Mouse (Mus musculus): Measurements from ENCODE around the gene Ssx2ip.
"Not testable (repeated sequence)": the region's sequence is repeated elsewhere in the genome, so short reads cannot be mapped to it uniquely, and the experiment has no call there.

The Ssx2ip gene

DNA sequence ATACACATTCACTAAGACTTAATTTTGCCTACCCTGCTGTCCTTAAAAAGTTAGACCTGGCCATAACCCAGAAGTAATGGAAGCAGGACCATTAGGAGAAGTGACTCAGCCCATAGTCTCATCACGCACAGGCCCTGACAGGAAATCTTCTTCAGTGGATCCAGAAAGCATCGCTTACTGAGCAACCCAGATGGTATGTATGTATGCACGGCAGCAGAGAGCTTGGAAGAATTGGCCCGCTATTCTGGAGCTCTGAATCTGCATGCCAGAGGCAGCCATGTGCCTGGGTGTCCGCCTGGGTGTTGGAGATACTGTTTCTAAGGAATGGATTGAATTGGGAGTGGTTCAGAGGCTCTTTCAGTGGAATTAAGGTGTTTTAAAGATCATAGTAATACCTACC, 5.2 kb upstream of the Ssx2ip start:
- DNase-seq (ENCODE audit: extremely low spot score, low spot score), result no peak

DNA sequence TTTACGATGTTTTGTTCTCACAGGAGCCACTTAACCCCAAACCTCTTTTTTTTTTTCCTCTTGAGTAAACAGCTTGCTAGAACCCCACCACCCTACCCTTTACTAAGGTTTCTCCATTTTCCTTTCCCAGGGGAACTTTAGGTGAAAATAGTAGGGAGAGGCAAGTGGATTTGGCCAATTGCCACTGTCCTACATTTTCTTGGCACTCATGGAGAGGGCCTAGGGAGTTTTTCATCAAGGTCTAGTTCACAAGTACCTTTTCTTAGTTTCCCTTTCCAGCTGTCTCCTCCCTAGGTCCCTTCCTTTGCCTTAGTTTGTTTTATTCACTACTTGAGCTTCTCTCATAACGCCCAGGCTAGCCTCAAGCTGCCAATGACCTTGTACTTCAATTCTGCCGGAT, 672 bp upstream of the Ssx2ip start:
- no peak for DNase-seq (ENCODE audit: extremely low spot score, low spot score)

DNA sequence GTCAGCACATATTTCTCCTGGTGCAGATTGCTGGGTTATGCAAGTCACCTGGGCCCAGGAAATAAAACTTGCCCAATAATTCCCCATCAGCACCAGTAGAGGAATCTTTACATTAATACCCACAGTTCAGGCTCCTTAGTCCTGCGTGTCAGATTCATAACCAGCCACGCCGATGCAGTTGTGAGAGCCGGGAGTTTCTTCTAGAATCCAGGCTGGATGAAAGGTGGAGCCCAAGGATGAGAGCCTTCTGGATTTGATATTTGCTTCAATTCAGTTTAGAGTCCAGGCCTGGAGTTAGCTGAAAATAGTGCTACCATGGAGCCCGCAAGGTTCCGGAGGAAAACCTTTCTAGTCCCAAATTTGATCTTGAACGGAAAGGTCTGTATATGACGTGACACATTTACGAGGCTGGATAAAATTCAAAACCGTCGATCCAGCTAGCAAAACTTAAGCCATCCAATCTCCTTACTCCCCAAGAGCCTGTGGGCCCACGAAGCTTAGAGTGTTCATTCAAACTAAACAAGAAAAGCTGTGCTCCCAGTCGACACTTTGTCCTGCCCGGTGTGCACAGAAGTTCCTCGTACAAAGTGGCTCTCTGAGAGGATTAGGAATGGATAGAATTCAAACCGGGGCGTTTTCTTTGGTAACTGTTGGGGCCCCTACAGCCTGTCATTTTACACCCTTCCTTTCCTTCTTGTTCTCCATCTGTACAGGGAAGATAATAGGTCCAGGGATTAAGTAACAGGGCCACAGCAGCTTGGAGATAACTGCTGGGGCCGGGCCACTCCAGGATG, 968 bp downstream of the Ssx2ip start:
- DNase-seq (ENCODE audit: extremely low spot score, low spot score), result no peak

DNA sequence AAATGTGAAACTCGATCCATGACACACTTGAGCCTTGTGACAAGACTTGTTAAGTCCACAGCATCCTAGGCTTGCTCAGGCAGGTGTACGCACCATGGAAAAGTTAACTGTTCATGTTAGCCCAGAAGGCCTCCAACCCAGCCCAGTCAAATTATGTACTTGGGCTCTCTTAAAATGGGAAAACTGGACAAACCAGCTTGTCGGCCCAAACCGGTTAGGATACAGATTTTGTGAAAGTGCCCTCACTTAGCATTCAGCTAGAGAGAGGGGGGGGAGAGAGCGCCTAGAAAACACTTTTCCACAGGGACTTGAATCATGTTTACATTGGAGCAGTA, 1.5 kb downstream of the Ssx2ip start:
- DNase-seq (ENCODE audit: extremely low spot score, low spot score), result no peak

DNA sequence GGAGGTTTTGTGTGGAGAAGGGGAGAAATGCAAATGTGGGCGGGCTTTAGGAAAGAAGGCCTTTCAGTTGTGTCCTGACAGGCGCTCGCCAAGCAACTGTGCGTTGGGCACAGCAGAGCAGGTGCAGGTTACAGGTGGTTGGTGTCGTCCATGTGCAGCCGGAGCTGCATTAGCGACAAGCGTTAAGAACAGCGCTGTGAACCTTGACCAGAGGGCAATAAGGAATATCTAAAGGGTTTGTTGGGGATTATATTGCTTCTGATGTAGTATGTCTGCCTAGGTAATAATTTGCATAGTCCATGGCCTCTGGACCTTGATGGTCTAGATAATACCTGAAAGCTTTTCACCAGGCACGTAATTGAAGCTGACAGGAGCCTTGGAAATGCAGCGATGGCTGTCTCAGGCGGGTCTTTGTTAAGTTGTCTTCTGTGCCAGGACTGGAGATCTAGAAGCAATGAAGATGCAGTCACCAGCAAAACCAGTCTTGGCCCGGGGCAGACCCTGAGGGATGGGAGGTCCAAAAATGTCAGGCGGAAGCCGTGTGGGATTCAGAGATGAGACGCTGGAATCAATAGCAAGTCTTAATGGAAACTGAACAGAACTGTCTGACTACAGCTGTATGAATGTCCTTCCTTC, 2.8 kb downstream of the Ssx2ip start:
- DNase-seq (ENCODE audit: extremely low spot score, low spot score), result no peak

DNA sequence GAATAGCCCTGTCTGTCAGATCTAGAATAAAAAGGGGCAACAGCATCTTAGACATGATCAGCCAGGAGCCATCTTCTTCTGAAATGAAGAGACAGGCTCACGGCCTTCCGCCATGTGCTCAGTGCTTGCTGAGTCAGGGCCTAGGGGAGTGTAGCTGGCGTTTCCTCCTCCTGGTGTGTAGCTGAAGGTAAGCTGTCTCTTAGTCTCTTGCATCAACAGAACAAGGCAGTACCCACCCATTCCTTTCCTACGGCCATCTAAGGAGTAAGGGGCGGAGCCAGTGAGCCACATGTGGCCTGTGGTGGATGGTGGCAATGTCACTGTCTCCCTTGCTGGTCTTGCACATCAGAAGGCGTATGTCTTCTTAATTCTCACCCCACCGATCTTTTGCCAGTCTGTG, 5.7 kb downstream of the Ssx2ip start:
- no peak for DNase-seq (ENCODE audit: extremely low spot score, low spot score)

DNA sequence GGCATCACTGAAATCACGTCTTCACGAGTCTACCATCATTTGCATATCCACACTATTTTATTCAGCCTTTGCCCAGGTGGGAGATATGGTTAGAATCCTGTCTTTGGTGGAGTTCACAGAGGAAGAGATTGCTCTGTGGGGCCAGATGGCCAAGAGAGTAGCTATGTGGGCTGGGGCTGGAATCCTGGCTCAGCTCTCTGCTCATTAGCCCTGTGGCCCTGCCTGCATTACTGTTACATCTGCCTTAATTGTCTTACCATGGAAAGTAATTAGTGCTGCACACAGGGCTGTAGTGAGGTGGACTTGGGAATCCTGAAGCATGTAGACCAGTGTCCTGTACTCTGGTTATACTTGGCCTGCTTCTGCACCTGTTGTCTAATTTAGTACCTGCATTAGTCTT, 7.6 kb downstream of the Ssx2ip start:
- no peak for DNase-seq (ENCODE audit: extremely low spot score, low spot score)

DNA sequence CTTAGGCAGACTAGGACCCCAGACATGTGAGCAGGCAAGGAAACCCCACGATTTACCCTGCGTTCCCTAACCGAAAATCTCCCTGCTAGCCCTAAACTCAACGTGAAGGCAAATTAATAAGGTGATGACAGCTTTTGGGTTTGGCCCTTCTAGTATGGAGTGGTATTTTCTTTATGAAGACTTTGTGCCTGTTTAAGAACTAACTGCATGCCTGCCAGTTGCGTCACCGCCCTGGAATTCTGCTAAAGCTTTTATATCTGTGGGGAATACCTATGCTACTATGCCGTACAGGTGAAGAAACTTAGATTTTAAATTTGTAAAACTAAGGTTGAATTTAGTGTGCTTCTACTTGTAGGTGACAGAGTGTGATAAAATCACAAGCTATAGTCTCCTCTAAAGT, 8.0 kb downstream of the Ssx2ip start:
- DNase-seq (ENCODE audit: extremely low spot score, low spot score), result no peak

DNA sequence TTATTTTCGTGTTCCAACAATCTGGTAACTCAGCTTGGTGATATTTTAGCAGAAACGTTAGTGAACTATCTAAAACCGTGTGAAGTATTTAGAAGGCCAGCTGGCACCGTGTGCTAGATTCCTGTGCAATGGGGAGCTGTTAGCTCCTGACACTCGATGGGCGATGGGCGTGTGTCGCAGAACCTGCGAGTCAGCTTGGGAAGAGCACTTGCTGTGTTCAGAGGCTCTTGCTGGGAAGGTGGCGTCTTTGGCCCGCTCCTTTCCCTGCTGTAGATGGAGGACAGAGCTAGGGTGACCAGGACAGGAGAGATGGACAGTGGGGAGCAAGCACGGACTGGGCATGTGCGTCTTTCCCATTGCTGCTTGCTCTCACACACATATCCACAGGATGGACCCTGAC, 8.6 kb downstream of the Ssx2ip start:
- DNase-seq (ENCODE audit: extremely low spot score, low spot score), result no peak

DNA sequence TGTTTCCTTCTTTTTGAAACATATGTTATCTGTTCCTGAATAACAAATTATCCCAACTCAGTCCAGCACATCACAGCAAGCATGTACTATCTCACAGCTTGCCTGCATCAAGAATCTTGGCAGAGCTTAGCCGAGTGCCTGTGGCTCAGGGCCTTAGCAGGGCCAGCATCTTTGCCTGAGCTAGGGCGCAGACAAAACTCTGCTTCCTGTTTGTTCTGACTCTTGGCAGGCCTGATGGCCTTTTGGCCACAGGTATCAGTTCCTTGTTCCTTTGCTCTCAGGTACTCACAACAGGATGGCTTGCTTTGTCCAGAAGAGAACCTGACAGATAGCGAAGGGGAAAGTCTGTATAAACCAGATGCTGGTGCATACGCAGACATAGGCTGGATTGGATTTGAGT, 9.6 kb downstream of the Ssx2ip start:
- no peak for DNase-seq (ENCODE audit: extremely low spot score, low spot score)

DNA sequence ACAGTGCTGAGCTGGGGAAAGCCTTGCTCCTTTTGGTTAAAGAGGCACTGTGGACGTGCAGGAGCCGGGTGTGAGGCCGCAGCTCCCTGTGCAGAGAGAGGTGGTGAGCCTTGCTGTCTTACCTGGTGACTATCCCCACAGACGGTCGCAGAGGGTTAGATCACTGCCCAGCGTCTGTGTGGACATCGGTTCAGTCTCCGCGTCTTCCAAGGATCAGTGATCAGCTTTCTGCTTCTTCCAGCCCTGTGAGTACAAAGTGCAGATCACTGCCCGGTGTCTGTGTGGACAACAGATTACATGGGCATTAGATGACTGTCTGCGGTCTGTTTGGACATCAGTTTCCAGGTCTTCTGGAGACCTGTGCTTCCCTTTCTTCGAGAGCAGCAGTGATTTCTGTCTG, 10.1 kb downstream of the Ssx2ip start:
- DNase-seq (ENCODE audit: extremely low spot score, low spot score), result no peak

DNA sequence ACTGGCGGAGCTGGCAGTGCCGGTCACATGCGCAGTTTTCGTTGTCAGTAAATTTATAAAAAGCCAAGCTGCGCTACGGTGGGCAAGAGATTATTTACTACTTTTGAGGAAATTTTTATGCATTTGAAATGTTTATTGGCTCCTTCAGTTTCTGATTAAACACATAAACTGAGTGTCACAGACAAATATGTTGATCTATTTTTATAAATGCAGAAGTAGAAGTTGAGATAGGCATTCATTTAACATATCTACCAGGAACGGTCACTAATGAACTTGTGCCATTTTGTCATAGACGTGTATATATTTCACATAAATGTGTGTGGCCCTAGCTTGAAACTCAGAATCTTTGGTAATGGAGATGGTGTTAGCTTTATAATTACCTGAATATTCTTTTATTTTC, 13.4 kb downstream of the Ssx2ip start:
- DNase-seq (ENCODE audit: extremely low spot score, low spot score), result no peak

DNA sequence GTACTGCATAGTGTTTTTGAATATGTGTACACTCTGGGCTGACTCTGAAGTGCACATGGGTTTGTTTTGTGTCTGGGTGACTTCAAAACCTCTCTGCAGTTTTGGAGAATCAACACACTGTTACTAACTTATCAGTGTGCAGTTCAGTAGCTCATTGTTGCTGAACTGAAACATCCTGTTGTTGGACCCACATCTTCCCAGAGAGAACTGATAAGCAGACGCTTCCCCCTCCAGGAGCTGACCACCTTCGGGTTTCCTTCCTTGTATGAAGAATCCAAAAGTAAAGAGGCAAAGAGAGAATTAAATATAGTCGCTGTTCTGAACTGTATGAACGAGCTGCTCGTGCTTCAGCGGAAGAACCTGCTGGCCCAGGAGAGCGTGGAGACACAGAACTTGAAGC, 14.5 kb downstream of the Ssx2ip start:
- no peak for DNase-seq (ENCODE audit: extremely low spot score, low spot score)

DNA sequence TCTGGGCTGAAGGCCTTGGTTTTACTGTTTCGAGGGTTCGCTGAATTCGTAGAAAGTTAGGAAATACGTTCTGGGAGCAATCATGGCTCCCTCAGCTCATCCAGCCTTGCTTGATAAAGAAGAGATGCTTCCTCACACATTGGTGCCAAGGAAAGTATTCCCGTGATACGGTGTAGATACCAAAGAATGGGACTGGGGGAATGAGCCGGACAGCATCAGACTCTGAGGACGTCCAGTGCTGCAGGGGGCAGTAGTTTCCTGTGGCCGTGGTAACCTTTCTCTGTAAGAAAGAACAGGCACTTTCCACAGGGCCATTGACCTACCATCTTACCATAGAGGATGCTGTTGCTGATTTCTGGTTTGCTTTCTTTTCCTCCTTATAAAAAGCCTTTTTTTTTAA, 15.1 kb downstream of the Ssx2ip start:
- DNase-seq (ENCODE audit: extremely low spot score, low spot score), result no peak

DNA sequence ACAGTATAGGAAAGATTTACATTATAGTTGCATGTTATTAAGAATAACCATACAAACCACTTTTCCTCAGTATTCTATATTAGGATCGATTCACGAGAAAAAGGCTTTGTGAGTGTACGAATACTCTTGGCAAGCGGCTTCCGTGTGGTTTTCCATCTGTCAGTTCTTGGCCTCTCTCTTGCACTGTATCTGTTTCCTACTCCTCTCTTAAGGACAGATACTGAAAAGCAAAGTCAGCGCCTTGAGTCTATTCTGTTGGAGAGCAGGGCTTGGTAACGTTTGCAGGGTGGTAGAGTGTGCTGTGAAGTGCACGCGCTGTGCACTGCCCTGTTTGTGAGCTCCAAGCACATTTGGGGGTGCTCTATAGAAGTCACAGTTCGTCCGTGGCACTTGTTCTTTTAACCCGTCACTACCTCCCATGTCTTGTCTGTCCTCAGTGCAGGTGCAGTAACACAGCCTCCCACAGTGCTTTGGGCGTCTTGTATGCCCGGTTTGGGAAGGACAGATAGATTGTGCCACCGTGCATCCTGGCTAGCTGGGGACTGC, 15.6 kb downstream of the Ssx2ip start:
- DNase-seq (ENCODE audit: extremely low spot score, low spot score), result no peak

DNA sequence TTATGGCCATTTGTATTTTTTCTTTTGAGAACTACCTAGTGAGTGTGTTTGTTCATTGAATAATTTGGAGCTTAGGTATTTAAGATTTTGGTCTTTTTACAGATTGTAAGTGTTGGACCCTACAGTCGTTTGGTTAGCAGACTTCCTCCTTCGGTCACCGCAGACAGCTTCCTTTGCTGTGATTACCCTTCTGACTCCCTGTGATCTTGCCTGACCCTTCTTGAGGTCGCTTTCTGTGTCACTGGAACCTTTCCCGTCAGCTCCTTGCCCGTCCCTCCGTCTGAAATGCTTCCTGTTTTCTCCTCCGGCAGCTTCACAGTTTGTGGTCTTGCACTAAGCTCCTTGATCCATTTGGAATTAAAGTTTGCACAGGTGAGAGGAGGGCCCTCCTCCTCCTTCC, 17.3 kb downstream of the Ssx2ip start:
- DNase-seq (ENCODE audit: extremely low spot score, low spot score), result no peak

DNA sequence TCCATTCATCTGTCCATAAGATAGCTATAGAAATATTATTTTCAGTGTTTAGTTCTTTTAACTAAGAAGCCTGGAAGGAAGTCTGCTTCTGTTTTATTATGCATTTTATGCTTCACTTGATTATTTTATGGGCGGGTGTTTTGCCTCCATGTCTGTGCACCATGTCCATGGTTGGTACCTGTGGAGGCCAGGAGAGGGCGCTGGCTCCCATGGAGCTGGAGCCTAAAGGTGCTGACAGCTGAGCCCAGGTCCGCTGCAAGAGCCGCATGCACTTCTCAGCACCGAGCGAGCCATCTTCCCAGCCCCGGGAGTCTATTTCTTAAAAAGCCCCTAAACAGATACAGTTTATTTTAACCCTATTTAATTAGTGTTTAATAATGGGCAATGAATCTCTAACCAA, 19.3 kb downstream of the Ssx2ip start:
- DNase-seq (ENCODE audit: extremely low spot score, low spot score), result no peak

DNA sequence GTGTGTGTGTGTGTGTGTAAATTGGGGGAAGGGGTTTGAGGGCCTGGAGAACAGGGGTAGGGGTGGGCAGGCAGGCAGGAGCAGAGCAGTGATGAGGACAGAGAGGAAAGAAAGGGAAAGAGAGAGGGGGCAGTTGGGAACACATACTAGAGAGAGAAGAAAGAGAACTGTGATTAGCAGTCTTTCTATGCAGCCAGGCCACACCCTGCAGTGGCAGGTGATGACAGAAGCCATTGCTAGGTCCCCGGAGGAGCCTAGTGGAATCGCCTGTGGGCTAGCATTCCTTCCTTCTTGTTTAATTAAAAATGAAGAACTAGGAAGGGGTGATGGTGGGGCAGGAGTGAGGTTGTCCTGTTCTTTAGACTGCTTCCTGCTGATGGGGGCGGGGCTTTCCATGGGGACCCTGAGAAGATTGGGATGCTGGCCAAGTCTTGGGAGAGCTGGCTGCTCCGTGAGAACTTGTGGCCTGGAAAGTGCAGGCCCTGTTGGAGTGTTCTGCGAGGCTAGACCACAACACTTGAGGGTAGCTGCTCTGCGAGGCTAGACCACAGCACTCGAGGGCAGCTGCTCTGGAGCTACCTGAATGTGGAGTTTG, 20.0 kb downstream of the Ssx2ip start:
- DNase-seq (ENCODE audit: extremely low spot score, low spot score), result no peak

DNA sequence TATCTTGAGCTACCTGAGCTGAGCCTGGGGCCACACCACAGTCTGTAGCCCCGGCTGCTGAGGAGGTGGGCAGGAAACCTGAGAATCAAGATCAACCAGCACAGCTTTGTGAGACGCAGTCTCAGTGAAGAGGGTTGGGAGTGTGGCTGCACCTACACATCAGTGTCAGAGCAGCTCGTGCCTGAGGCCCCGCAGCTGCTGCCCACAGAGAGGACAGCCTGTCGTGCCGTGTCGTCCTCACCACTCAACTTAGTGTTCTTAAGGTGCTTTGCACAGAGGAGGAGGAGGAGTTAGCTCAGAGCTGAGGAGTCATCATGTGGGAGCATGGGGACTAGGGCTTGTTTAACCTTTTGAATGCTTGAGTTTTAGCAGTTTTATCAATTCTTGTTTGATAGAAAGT, 21.5 kb downstream of the Ssx2ip start:
- no peak for DNase-seq (ENCODE audit: extremely low spot score, low spot score)

DNA sequence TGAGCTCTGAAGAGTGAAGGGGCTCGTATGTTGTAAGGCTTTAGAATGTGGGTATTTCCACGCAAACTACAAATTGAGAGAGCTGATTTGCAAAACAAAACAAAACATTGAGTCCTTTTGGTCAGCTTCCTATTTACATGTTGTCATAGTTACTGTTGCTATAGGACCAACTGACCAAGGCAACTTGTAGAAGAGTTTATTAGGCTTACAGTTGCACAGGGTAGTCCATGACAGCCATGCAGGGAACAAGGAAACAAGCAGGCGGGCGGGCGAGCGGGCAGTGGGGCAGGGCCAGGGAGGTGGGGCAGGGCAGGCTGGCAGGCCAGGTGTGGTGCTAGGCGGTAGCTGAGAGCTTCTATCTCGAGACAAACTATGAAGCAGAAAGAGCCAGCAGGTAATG, 22.0 kb downstream of the Ssx2ip start:
- DNase-seq (ENCODE audit: extremely low spot score, low spot score), result no peak

DNA sequence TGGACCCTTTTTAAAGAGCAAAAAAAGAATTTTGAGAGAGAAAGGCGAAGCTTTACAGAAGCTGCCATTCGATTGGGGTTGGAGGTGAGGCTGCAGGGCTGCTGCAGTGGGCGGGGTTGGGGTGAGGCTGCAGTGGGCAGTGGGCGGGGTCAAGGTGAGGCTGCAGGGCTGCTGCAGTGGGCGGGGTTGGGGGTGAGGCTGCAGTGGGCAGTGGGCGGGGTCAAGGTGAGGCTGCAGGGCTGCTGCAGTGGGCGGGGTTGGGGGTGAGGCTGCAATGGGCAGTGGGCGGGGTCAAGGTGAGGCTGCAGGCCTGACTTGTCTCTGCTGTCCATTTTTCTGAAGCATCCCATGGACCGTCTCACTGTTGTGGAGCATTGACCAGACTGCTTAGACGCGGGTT, 28.6 kb downstream of the Ssx2ip start:
- DNase-seq (ENCODE audit: extremely low spot score, low spot score), result not testable (repeated sequence)

DNA sequence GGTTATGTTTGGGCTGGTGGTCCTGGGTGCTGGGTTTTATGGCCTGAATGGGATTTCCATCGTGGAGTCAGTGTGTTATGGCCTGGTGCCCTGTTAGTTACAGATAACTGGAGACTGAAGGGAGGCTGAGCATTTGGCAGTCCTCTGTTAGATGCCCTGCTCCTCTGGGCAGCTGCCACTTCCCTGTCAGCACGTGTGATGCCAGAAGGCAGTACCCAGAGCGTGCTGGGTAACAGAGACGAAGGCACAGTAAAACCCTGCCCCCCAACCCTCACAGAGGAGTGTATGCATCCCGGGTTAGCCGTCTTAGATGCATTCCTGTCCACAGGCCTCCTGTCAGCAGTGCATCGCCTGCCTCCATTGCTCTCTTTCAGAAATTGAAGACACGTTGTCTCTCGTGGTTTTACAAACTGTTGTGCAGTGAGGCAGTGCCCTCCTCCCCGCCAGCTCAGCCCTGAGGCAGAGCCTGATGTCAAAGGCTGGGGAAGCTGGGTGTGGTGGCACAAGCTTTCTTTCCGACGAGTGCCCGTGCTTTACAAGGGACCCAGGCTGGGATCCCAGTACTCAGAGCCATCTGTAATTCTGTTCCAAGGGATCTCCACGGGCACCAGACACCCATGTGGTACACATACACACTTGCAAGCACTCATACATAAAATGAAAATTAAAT, 29.4 kb downstream of the Ssx2ip start:
- DNase-seq (ENCODE audit: extremely low spot score, low spot score), result no peak

Measured in neural tube, embryonic 10.5 days (tissue).